Comparison of ENCODE assay signal across 1 mouse cellular context in genomic region chr11:115608421-115609399, GRCm38 (mm10).
TF ChIP-seq lines count a peak whose summit lies in the region.

No protein-coding gene starts in this region.

TF ChIP-seq in CH12.LX, 34 proteins besides CTCF, POLR2A, EP300 and RAD21 (continued from another document):
- TF ChIP-seq UBTF (IDR thresholded peaks at IDR 0.05; ENCODE audit: low read depth, low read length) (peak; percentile 65; the same call in 1 of the 2 replicates), POLR2AphosphoS2 (IDR thresholded peaks at IDR 0.05; ENCODE audit: low read depth, low read length) (peak; percentile 95), JUN (IDR thresholded peaks at IDR 0.05; ENCODE audit: insufficient read depth, low read depth, low read length) (no peak)
